Mouse (Mus musculus): Measurements from ENCODE around the gene Slc25a20. TPM values are rescaled to one million over a fixed set of nuclear protein-coding genes. Genes with fewer than 3 reads are reported as not detected.

Slc25a20 gene
- polyA plus RNA-seq, 1 experiment from 2014 or later: 25.6 TPM

- Histone ChIP-seq H3K9me3 (replicated peaks) (no peaks in the 10 kb centered on the region), H3K9ac (no peak overlapping the region), H3K4me3 (replicated peaks) (no peak overlapping the region), H3K4me1 (replicated peaks) (peaks cover 14% of the 10 kb centered on the region), H3K27ac (no peak overlapping the region), H3K36me3 (no peaks in the 10 kb centered on the region), H3K27me3 (no peaks in the 10 kb centered on the region), H3K4me2 (no peak overlapping the region)
- ATAC-seq (ENCODE audit: low read depth) (no peak), DNase-seq (no peak)
- WGBS (ENCODE audit: insufficient replicate concordance): 60% methylated on average over 12 of the region's 12 CpGs
These were observed 41.7 kb downstream of the Slc25a20 start for GRCm38 (mm10) chr9:108703373-108704110.

- H3K9ac ChIP-seq: no peak overlapping the region
- H3K27me3 ChIP-seq: no peaks in the 10 kb centered on the region
- H3K4me2 ChIP-seq: no peak overlapping the region
- no peak overlapping the region for H3K4me3 ChIP-seq (replicated peaks)
- H3K4me1 ChIP-seq (replicated peaks): peaks cover 14% of the 10 kb centered on the region
- H3K9me3 ChIP-seq (replicated peaks): no peaks in the 10 kb centered on the region
- DNase-seq: no peak
- 75% methylated on average over 7 of the region's 7 CpGs for WGBS (ENCODE audit: insufficient replicate concordance)
- ATAC-seq (ENCODE audit: low read depth): no peak
- H3K27ac ChIP-seq: no peak overlapping the region
- 0 out of 2 replicates have a peak, but pooled peaks cover 3% of the 10 kb centered on the region for H3K36me3 ChIP-seq
These were observed 42.7 kb downstream of the Slc25a20 start for GRCm38 (mm10) chr9:108704591-108704990.

DNA sequence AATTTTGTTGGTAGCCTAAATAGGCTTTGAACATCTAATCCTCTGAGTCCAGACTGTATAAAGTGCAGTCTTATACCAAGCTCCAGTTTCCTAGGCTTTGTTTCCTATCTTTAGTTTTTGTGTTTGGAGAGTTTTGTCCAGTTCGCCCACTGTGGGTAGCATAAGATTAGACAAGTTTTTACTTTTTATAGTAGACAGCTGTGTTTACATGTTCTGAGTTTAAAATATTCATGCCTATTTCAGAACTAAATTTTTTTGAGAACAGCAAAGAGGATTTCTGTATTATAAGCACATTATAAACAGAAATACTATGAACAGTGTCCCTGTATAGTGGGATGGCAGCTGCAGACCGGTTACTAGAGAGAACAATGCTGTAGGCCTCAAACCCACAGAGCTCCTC is 45.3 kb downstream of the Slc25a20 start:
- WGBS (ENCODE audit: insufficient replicate concordance): 75% methylated on average over 2 of the region's 2 CpGs
- no peak overlapping the region for H3K27ac ChIP-seq

DNA sequence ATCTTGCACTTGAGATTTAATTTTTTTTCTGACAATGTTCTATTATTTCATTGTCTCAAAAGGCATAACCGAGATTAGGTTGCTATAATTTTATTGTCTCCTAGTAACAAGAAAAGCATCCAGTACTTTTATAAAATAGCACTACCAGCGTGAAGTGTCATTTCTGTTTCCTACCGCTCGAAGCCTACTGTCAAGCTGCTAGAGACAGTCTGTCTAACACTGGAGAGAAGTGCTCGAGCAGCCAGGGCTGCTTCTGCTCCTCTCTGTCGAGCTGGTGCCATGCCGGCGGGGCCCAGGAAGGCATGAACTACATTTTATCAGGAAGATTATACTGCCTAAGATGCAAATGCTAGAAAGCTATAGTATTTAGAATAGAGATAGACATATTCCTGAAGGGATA is 46.9 kb downstream of the Slc25a20 start:
- 0 out of 2 replicates have a peak, but pooled peaks cover 3% of the 10 kb centered on the region for H3K36me3 ChIP-seq
- ATAC-seq (ENCODE audit: low read depth) (no peak), DNase-seq (no peak)
- H3K27ac ChIP-seq: no peak overlapping the region
- no peak overlapping the region for H3K9ac ChIP-seq
- H3K27me3 ChIP-seq: no peaks in the 10 kb centered on the region
- no peak overlapping the region for H3K4me3 ChIP-seq (replicated peaks)
- WGBS (ENCODE audit: insufficient replicate concordance): 78% methylated on average over 8 of the region's 8 CpGs
- H3K4me2 ChIP-seq: no peak overlapping the region
- H3K4me1 ChIP-seq (replicated peaks): peaks cover 2% of the 10 kb centered on the region
- no peaks in the 10 kb centered on the region for H3K9me3 ChIP-seq (replicated peaks)

More for the DNA sequence above, 45.3 kb downstream of the Slc25a20 start:
- no peak for DNase-seq
- Histone ChIP-seq H3K4me3 (replicated peaks) (no peak overlapping the region), H3K4me1 (replicated peaks) (peaks cover 11% of the 10 kb centered on the region), H3K9me3 (replicated peaks) (no peaks in the 10 kb centered on the region), H3K27me3 (no peaks in the 10 kb centered on the region), H3K9ac (no peak overlapping the region), H3K4me2 (no peak overlapping the region), H3K36me3 (0 out of 2 replicates have a peak, but pooled peaks cover 3% of the 10 kb centered on the region)
- ATAC-seq (ENCODE audit: low read depth): no peak

DNA sequence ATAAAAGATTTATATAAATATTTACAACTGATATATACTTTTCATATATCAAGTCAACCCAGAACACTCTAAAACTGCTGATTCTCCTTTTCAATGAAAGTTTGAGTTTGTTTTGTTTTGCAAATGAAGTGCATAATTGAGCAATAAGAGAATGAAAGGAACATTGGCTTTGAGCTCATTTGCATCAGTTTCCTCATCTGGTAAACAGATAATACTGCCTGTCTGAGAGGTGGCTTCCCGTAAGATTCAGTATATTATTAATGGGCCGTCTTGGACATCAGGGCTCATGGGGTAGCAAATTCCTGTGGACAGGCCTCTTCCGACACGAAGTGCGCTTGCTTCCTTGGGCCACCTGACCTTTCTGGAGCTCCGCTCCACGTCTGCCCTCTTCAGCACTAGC is 48.9 kb downstream of the Slc25a20 start:
- H3K9me3 ChIP-seq (replicated peaks): no peaks in the 10 kb centered on the region
- WGBS (ENCODE audit: insufficient replicate concordance): 81% methylated on average over 7 of the region's 7 CpGs

DNA sequence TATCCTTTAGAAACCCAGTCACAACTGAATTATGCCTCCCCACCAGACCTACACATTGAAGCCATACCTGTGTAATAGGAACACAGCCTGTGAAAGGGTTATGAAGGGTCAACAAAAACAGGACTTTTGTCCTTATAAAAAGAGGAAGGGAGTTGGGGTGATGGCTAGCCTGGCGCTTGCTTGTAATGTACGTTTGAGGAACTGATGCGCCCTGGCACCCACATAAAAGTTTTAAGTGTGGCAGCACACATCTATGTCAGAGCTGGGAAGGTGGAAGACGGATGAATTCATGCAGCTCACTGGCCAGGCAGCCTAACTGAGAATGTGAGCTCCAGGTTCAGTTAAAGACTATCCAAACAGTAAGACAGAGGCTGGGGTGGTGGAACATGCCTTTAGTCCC is 54.3 kb downstream of the Slc25a20 start:
- Histone ChIP-seq H3K4me2 (no peak overlapping the region), H3K36me3 (peaks cover 6% of the 10 kb centered on the region), H3K4me3 (replicated peaks) (no peak overlapping the region), H3K4me1 (replicated peaks) (no peaks in the 10 kb centered on the region), H3K9ac (no peak overlapping the region), H3K9me3 (replicated peaks) (no peaks in the 10 kb centered on the region), H3K27me3 (no peaks in the 10 kb centered on the region), H3K27ac (no peak overlapping the region)
- ATAC-seq (ENCODE audit: low read depth) (no peak), DNase-seq (no peak)
- 69% methylated on average over 4 of the region's 4 CpGs for WGBS (ENCODE audit: insufficient replicate concordance)

More for the DNA sequence above, 48.9 kb downstream of the Slc25a20 start:
- H3K36me3 ChIP-seq: 0 out of 2 replicates have a peak, but pooled peaks cover 3% of the 10 kb centered on the region
- no peak overlapping the region for H3K27ac ChIP-seq
- DNase-seq (no peak), ATAC-seq (ENCODE audit: low read depth) (no peak)
- H3K27me3 ChIP-seq: no peaks in the 10 kb centered on the region
- H3K4me2 ChIP-seq: no peak overlapping the region
- H3K9ac ChIP-seq: no peak overlapping the region
- H3K4me1 ChIP-seq (replicated peaks): no peaks in the 10 kb centered on the region
- H3K4me3 ChIP-seq (replicated peaks): no peak overlapping the region

GRCm38 (mm10) chr9:108723751-108724150 is 61.9 kb downstream of the Slc25a20 start:
- ATAC-seq (ENCODE audit: low read depth) (no peak), DNase-seq (no peak)
- Histone ChIP-seq H3K36me3 (peaks cover 9% of the 10 kb centered on the region), H3K27ac (no peak overlapping the region), H3K9me3 (replicated peaks) (no peaks in the 10 kb centered on the region), H3K27me3 (no peaks in the 10 kb centered on the region), H3K9ac (no peak overlapping the region), H3K4me3 (replicated peaks) (no peak overlapping the region), H3K4me1 (replicated peaks) (no peaks in the 10 kb centered on the region), H3K4me2 (no peak overlapping the region)
- 55% methylated on average over 2 of the region's 2 CpGs for WGBS (ENCODE audit: insufficient replicate concordance)

DNA sequence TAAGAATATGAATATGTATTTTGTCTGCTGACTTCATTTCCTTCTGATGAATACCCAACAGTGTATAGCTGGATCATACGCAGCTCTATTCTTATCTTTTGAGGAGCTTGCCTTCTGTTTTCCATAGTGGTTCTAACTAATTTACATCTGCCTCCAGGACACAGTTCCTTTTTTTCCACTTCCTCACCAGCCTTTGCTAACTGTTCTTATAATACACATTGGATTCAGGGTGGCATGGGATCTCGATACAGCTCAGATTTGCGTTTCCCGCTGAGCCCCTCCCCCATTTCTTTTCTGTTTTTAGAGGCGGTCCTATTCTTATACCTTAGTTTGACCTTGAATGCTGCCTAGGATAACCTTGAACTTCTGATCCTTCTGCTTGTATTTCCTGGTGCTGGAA is 64.2 kb downstream of the Slc25a20 start:
- H3K27ac ChIP-seq: no peak overlapping the region
- no peak overlapping the region for H3K4me2 ChIP-seq
- no peaks in the 10 kb centered on the region for H3K4me1 ChIP-seq (replicated peaks)
- DNase-seq (no peak), ATAC-seq (ENCODE audit: low read depth) (no peak)
- peaks cover 3% of the 10 kb centered on the region; the same call in 1 of the 2 replicates for H3K36me3 ChIP-seq
- 75% methylated on average over 5 of the region's 5 CpGs for WGBS (ENCODE audit: insufficient replicate concordance)
- H3K4me3 ChIP-seq (replicated peaks): no peak overlapping the region
- no peak overlapping the region for H3K9ac ChIP-seq
- no peaks in the 10 kb centered on the region for H3K27me3 ChIP-seq
- no peaks in the 10 kb centered on the region for H3K9me3 ChIP-seq (replicated peaks)

DNA sequence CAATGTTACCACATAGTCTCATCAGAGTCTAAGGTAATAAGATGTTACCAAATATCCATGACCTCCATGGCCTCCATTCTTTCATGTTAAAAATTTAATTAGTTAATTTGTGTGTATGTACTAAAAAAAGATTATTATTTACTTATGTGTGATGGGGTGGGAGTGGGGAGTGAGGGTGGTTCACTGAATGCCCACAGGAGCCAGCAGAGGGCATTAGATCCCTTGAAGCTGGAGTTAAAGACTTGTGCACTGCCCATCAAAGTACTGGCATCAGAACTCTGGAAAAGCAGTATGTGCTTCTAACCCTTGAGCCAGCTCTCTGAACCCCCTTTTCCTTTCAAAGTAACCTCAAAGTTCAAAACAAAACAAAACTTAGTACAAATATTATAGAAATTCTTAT is 67.2 kb downstream of the Slc25a20 start:
- no peak for DNase-seq
- Histone ChIP-seq H3K27ac (no peak overlapping the region), H3K4me3 (replicated peaks) (no peak overlapping the region), H3K9me3 (replicated peaks) (no peaks in the 10 kb centered on the region), H3K9ac (no peak overlapping the region), H3K4me2 (no peak overlapping the region), H3K36me3 (no peaks in the 10 kb centered on the region), H3K27me3 (no peaks in the 10 kb centered on the region), H3K4me1 (replicated peaks) (no peaks in the 10 kb centered on the region)
- no peak for ATAC-seq (ENCODE audit: low read depth)

DNA sequence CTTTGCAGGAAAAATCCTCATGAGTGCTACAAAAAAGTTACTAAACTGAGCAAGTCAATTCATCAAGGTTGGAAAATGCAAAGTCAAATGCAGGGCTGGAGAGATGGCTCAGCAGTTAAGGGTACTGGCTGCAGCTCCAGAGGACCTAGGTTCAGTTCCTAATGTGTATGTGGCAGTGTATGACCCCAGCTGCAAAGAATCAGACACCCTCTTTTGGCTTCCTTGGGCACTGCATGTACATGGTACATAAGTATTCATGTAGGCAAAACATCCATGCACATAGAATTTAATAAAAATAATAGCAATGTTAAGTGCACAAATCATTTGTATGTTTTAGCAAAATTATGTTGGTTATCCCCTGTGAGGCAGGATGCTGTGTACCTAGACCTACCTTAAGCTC is 70.6 kb downstream of the Slc25a20 start:
- H3K9me3 ChIP-seq (replicated peaks): no peaks in the 10 kb centered on the region
- no peak for DNase-seq

More for the DNA sequence above, 70.6 kb downstream of the Slc25a20 start:
- peaks cover 10% of the 10 kb centered on the region; the same call in 1 of the 2 replicates for H3K36me3 ChIP-seq
- no peaks in the 10 kb centered on the region for H3K27me3 ChIP-seq
- ATAC-seq (ENCODE audit: low read depth): no peak
- no peak overlapping the region for H3K9ac ChIP-seq
- H3K4me3 ChIP-seq (replicated peaks): no peak overlapping the region
- no peak overlapping the region for H3K27ac ChIP-seq
- H3K4me1 ChIP-seq (replicated peaks): no peaks in the 10 kb centered on the region
- H3K4me2 ChIP-seq: no peak overlapping the region
